Mouse (Mus musculus) heart, postnatal 10 days (tissue): Measurements from ENCODE around the gene Reck. TPM values are rescaled to one million over a fixed set of nuclear protein-coding genes. Genes with fewer than 3 reads are reported as not detected.

Experiments
- DNase-seq, 2 experiments: peaks; one replicate each; pipeline ENCODE4 v3.0.0; 2021
- intact Hi-C: fragments of 180-260 bp; cut with DNase I; formaldehyde crosslinking; loops from one replicate; pipeline ENCODE4 v1.15.1; 2025
- total RNA-seq, 2 experiments: library from RNA; stranded (reverse); gene quantifications; 2 replicates each; pipeline ENCODE4 v1.2.3; 2021

Reck gene
- total RNA-seq, 2 experiments from 2014 or later: 12.3 to 12.8 TPM

DNA sequence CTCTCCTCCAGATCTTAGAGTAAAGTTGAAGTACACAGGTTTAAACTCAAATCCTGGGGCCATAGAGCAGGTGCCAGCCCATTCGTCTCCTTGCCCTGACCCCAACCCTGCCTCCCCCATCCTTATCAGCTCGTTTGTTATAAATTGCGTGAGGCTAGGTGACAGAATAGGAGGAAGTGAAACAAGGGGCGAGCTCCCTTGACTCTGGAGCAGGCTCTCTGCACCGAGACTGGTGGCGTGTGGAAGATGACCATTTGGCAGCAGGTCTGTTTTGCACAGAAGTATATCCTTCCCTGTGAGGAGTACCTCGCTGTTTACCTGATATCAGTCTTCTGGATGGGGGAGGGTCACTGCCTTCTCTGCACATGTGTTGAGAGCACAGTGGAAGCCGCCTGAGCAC lies 23.9 kb downstream of the Reck start:
- intact Hi-C loops: no loop called here

DNA sequence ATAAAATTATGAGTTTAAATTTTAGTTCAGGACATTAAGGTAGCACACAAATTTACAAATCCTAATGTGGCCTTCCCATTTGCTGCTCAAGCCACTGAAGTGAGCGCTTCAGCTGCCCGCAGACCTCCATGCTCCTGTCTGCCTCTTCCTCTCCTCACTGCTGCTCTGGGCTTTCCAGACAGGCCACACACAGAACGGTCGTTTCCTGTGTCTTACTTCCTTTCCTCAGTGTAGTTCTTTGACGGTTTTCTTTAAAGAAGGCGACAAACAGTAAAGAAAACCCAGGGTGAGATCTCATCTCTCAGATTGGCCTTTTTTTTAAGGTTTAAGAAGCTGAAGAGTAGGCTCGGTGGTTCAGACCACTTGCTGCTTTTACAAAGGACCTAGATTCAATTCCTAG lies 28.4 kb downstream of the Reck start:
- intact Hi-C loops: loop anchor here (10.0 kb wide), 1 partner anchor 211 kb away; no protein-coding TSS in a partner anchor
- DNase-seq: no peak

More for the DNA sequence above, 23.9 kb downstream of the Reck start:
- DNase-seq: no peak

DNA sequence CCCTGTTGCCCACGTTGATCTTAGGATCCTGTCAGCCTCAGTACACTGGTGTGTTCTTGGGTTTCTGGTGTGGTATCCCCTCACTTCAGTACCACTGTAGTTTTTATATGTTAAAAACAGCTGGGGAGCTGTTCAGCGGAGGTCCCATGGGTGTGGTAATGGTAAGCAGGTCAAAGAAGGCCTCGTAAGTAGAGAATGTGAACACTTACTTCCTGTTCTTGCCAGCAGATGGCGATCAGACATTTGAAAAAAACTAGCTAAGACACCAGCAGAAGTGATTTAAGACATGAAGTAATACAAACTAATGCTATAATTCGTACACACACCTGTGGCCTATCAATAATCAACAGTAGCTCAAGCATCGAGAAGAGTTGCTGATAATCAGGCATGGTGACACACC lies 31.1 kb downstream of the Reck start:
- intact Hi-C loops: loop anchor here (1.0 to 10.0 kb wide), 2 partner anchors 76 to 208 kb away; no protein-coding TSS in a partner anchor
- peak; percentile 58 to 72 for DNase-seq

DNA sequence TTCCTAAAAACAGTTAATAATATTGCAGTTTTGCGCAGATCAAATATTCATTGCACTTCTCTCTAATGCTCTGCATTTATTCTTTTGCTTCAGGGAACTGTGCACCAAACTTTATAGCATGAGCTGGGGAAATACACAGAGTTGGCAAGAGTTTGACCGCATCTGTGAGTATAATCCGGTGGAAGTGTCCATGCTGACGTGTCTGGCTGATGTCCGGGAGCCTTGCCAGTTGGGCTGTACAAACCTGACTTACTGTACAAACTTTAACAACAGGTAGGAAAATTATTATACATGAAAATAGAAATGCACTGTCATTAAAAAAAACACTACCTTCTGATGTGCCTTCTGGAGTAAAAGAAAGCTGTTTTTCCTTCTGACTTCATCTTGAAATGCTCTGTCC lies 42.9 kb downstream of the Reck start:
- intact Hi-C loops: no loop called here
- no peak for DNase-seq

DNA sequence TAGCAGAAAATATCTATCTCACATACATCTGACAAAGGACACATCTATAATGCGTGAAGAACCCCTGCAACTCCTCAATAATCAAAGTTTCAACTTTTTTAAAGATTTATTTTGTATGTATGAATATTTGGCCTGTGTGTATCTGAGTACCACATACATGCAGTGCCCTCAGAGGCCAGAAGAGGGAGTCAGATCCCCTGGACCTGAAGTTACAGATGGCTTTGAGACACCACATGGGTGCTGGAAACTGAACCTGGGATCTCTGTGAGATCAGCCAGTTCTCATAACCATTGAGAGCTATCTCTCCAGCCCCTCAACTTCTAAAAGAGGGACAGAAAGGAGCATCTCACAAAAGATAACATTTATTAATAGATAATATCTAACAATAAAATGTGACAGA lies 45.3 kb downstream of the Reck start:
- intact Hi-C loops: no loop called here
- DNase-seq: no peak

DNA sequence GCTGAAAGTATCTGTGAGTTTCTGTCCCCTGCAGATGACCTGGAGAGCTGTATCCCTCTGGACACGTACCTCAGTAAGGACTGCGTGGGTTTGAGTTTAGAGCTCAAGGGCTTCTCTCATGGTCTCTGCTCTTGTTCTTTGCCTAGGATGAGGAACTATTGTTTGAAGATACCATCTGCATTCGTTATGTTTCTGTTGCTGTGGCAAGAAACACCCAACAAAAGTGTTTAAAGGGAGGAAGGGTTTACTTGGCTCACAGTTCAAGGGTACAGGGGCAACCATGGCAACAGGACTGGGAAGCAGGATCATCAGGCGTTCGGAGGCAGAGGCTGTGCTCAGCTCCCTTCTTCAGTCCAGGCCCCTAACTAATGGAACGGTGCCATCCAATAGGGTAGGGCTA lies 49.8 kb downstream of the Reck start:
- DNase-seq: no peak
- intact Hi-C loops: loop anchor here (1.0 to 5.0 kb wide), 2 partner anchors 57 to 107 kb away; no protein-coding TSS in a partner anchor

DNA sequence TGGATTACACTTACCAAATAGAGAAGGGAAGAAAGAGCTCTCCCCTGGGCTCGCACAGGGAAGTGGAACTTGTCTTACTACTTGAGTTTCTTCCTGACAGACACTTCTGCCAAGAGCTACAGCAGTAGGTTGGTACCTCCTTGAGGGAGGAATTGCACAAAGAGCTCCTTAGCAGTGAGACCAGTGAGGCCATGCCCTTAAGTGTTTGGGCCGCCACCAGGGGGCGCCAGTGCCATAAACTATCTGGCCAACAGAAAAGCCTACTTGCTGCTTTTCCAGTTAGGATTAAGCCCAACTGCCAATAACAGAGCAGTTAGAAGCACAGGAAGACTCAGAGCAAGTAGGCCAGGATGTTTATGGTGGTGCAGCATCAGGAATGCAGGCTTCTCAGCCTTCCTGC lies 50.4 kb downstream of the Reck start:
- intact Hi-C loops: loop anchor here (1.0 to 5.0 kb wide), 3 partner anchors 31 to 107 kb away; partner anchors contain the start of gene Glipr2

DNA sequence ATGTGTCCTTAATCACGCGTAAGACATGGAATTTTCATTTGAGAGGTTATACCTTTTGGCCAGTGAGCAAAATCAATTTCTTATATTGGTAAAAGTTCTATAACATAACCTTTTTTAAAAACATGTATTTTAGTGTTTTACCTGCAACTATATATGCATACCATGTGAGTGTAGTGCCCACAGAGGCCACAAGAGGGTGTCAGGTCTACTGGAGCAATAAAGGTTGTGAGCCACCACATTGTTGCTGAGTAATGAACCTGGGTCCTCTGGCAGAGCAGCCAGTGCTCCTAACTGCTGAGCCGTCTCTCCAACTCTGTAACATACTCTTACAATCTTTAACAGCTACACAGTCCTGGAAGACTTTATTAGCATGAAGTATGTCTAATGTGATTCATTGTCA lies 52.5 kb downstream of the Reck start:
- intact Hi-C loops: loop anchor here (2.0 to 5.0 kb wide), 2 partner anchors 29 to 104 kb away; partner anchors contain the start of gene Glipr2
- DNase-seq: peak; percentile 7 to 37

More for the DNA sequence above, 50.4 kb downstream of the Reck start:
- peak; percentile 87 to 90 for DNase-seq

DNA sequence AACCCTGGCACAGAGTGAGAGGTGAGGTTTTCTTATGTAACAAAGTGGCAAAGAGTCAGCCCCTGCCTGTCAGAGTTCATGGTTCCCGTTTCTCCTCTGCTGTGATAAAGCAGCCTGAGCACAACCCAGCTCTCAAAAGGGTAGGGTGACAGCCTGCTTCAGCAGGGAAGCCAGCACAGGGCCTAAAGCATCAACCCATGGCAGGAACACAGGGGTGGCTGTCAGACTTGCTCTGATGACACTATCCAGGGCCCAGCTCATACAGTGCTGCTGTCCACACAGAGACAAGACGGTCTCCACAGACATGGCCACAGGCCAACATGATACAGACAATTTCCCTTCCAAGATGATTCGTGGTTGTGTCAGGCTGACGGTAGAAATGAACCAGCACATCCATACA lies 56.5 kb downstream of the Reck start:
- DNase-seq: peak in 1 of 2 experiments; percentile 15
- intact Hi-C loops: no loop called here

DNA sequence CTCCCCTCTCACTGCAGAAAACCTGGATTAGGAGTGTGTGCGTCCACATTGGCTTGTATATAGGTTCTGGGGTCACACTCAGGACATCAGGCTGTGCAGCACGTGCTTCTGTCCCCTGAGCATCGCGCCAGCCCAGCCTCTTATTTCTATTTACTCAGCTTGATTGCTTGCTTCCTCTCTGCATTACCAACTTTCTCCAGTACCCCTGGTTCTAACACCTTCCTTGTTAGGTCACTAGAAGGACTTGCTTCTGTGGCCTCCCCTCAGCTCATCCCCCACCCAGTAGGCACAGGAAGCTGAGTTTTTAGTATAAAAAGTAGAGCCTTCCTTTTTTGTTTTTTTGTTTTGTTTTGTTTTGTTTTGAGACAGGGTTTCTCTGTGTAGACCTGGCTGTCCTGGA lies 60.9 kb downstream of the Reck start:
- intact Hi-C loops: no loop called here
- DNase-seq: no peak

DNA sequence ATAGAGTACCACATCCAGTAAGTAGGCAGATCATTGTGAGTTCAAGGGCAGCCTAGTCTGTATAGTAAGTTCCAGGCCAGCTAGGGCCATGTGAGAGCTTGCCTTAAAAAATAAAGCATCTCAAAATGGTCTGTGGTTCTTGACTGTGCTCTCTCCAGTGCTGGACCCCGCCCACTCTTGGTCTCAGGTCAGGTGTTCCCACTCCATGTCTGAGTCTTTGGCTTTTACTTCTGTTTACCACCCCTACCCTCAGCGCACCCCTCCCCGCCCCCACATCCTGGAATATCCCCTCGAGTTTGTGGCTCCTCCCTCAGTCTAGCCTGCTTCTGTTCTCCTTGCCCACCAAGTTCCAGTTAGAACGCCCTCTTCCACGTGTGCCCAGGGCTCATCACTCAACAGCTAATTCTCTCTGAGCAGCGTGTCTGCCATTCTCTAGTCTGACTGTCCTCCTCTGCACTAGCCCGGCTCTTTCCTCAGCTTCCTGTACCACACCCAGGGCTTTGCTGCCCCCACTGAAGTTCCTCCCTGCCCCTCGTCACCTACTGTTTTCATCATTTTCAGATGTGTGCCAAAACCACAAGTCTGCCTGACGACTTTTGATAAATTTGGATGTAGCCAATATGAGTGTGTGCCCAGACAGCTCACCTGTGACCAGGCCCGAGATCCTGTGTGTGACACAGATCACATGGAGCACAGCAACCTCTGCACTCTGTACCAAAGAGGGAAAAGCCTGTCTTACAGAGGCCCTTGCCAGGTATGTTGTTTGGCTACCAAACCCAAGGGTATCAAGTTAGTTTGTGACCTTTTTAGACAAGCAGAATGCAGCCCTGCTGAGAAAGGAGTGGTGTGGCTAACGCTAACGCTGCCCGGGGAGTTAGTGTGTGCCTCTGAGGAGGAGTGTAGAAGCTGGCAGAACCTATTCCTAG lies 61.7 kb downstream of the Reck start:
- intact Hi-C loops: no loop called here

DNA sequence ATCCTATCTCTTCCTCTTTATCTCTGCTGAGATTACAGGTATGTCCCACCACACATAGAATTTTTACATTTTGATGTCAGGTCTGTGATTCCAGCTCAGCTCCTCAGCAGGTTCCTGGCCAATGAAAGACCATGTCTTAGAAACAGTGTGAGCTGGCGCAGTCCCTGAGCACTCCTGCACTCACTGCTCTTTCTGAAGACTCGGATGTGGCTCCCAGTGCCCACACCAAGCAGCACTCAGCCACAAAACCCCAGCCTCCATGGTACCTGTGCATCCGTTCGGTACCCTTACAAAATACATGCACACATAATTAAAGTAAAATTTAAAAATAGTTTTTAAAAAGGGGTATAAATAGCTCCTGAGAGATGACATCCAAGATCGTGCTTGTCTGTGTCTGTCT lies 66.0 kb downstream of the Reck start:
- DNase-seq: no peak
- intact Hi-C loops: no loop called here

More for the DNA sequence above, 61.7 kb downstream of the Reck start:
- DNase-seq: no peak

DNA sequence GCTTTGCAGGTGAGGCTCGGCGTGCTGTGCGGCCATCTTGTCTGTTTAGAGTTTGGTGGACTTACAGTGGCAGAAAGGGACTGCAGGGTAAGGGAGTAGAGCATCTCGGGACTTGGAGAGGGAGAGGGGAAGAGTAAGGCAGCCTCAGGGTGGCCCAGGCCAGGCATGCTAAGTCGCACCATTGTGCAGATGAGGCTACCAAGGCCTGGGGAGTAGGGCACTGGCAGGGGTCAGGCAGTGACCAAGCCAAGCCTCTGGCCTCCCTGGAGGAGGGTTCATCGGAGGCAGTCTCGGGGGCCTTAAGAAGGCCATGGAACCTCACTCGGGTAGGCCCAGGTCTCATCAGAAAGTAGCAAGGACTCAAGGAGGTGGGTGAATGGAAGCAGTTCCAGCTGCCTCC lies 67.1 kb downstream of the Reck start:
- DNase-seq: no peak
- intact Hi-C loops: no loop called here

DNA sequence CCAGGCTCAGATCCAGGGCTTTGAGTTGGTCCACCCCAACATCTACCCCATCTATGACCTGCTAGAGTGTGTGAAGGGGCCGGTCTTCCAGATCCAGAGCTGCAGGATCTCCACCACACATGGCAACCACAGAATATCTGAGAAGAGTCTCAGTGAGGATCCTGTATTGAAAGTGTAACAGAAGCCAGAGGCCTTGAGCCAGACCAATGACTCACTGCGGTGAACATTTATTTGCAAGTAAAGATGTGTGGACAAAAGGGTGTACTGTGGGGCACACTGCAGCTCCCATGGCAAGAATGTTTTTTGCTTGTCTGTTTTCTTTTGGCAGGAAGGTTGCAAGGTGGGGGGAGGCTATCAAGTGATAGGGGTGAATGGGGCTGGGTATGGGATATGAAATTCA lies 72.2 kb downstream of the Reck start:
- intact Hi-C loops: no loop called here
- no peak for DNase-seq

DNA sequence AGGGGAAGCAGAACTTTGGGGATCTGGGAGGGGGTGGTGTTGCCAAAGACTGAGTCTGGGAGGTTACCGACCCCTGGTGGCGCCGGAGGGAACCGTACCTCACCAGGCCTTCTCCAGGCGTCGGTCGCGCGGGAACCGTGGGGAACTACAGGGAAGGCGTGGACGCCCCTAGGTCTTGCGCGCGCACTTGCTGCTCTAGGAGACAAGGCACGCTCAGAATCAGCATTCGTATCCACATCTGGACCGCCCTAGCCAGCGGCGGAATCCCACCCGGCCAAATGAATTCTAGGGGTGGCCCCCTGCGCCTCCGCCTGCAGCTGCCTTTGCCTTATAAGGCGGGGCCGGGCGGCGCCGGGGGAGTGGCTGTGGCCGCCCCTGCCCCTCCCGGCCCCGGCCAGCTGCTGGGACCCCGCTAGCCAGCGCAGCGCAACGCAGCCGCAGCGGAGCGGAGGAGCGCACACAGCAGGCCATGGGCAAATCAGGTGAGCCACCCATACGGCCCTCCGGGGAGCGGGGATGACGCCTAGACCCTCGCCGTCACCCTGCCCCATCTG lies 82.0 kb downstream of the Reck start, which contains the start of gene Glipr2:
Gene Glipr2 (plus strand): TSS at position 110 of the 554 bp plus-strand sequence.
- peak; percentile 90 to 92 for DNase-seq
- intact Hi-C loops: loop anchor here (1.0 to 2.0 kb wide), 2 partner anchors 21 to 31 kb away; no protein-coding TSS in a partner anchor

DNA sequence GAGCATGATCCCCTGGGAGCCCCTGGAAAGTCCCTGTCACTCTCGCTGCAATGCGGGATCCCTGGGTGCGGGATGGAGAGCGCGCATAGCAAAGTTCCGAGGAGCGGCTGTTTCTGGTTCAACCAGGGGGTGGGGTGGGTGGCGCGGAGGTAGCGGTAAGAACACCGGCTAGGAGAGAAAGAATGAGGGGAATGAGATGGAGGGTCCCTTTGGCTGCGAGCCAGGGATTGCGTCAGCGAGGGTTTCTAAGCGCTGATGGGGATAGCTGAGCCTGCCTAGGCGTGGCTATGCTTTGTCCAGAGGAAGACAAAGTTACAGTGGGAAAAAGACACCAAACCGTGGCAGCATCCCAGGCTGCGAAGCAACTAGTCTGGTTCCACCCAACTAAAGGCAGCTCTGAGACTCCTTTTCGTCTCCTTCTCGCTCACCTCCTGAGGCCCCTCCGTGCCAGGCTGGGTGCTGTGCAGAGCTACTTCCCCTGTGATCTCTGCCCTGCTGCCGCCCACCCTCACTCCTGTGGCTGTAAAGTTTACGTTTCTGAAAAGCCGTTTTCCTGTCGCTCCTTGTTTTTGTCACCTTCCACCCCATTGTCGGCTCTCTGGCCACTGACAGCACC lies 82.6 kb downstream of the Reck start:
- intact Hi-C loops: loop anchor here (1.0 to 2.0 kb wide), 2 partner anchors 20 to 31 kb away; no protein-coding TSS in a partner anchor
- peak; percentile 71 to 74 for DNase-seq

DNA sequence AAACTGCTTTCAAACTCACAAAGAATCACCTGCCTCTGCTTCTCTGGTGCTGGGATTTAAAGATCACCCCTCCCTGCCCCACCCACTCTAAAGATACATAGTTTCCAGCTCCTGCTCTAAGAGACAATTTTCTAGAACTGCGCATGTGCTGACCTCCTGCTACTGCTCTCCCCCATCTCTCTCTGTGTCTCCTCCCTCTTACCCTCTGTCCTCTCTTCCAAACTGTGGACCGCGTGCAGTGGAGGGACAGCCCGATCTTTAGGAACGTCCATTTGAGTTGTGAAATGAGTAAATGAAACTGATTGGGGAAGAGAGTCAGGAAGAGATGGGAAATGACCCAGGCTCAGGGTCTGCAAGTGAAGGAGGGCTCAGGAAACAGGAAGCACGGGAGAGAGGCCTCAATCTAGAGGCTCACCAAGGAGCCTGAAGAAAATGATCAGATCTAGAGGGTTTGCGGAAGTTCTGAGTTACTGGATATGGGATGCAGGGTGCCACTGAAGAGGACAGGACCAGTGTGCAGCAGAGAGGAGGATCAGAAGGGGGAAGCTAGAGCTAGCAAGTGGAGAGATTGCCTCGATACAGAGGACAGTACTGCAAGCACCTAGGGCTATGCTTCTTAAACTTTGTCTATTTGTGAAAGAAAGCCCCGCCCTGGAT lies 84.3 kb downstream of the Reck start:
- intact Hi-C loops: no loop called here
- DNase-seq: no peak

DNA sequence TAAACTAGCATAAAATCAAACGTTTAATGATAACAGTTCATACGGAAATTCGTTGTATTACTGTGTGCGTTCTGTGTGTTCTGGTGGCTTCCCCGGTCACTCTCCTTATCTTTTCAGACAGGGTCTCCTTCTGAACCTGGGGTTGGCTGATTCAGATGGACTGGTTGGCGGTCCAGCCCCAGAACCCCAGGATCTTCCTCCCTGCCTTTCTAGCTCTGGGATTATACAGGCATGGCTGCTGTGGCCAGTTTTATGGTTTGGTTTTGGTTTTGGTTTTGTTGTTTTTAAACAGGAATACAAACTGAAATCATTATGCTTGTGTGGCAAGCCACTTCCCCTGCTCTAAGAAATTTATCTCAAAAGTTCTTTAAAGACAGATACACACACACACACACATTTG lies 84.9 kb downstream of the Reck start:
- intact Hi-C loops: no loop called here
- DNase-seq: no peak

DNA sequence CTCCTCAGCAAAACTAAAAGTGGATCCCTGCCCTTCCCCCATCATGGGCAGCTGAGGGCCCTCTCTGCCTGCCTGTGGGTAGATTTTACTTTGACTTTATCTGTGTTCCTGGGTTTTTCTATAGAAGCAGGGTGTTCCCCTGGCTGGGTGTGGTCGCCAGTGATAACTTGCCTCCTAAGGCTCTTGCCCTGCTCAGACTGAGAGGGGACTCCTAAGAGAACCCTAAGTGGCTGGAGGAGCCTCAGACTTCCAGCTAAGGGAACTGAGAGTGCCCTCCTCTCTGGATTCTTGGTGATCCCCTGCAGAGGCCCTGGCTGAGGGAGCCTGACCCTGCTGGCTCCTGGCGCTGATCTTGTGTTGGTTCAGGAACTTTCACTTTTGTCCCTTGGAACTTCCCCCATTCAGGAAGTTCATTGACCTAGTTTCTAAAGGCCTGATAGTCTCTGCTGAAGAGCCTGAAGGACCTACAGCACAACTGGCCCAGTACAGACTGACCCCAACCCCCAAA lies 89.0 kb downstream of the Reck start:
- intact Hi-C loops: no loop called here
- peak in 1 of 2 experiments; percentile 46 for DNase-seq

DNA sequence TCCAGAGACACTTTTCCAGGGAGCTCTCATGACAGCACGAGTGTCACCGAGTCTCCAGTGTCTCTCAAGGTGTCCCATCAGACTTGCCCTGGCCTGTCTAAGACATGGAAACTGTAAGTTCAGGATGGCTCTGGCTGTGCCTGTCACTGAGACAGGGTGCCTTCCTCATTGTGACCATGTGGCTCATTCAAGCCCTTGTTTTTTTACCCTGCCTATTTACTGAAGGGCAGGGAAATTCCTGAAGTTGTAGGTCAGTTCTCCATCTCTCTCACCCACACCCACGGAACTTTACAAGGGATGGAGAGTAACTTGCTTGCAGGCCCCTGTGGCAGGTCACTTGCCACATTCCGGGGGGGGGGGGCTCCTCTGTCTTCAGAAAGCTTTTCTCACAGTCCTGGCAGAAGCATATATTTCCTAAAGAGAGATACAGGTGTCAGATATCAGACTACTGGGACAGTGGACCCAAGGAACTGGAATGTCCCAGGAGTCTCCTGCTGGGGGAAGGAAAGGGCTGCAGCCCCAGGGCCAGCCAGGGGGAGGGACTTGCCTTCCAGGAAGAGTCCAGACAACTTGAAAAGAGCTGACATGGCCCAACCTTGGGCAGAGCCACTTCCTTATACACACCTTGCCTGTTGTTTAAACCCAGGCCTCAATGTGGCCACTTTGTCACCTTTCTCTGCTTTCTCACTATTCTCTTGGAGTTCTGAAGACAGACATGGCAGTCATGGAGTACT lies 89.8 kb downstream of the Reck start:
- DNase-seq: no peak
- intact Hi-C loops: no loop called here
